Mouse (Mus musculus): ENCODE measurements at regions not wholly inside any gene's neighbourhood (a gene's known extent, or its start where the extent isn't known, plus 50 kb on each side); places are given as distances from the start of the nearest gene placed in this dataset.

DNA sequence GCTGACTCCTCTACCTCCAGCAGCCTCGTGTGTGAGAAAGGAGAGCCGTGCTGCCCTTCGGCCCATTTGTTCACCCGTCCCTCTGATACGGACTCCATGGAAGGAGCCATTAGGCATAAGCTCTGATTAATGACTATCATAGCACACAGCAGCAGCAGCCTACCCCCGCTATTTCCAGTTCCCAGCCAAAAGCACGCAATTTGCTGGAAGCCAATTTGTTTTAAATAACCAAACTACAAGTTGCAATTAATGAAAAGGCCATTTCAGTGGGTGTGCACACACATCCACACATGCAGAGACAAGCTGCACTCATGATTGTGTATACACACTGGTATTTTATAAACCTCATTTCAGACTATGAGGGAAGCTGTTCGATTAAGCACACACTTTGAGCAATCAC, 387.8 kb upstream of the Cdh4 start:
- ATAC-seq (replicated peaks; ENCODE audit: low FRiP score, poor library complexity, severe bottlenecking) = no peak

DNA sequence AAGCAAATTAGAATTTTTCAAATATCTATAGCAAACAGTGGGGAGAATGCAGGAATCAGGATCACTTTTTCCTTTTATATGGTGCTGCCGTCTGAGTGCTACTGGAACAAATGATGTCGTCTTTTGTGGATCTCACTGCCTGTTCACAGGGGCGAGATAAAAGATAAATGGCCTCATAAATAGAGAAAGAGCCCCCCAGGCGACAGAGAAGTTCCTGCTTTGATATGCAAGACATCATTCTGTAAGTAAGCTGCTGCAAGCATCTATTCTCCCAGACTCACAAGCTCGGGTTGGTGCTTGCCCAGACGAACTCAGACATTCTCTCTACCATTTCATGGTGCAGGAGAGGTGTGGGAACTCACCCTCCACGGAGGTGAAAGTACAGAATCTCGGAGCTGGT, 377.6 kb upstream of the Cdh4 start:
- ATAC-seq (replicated peaks; ENCODE audit: low FRiP score, poor library complexity, severe bottlenecking) = no peak

DNA sequence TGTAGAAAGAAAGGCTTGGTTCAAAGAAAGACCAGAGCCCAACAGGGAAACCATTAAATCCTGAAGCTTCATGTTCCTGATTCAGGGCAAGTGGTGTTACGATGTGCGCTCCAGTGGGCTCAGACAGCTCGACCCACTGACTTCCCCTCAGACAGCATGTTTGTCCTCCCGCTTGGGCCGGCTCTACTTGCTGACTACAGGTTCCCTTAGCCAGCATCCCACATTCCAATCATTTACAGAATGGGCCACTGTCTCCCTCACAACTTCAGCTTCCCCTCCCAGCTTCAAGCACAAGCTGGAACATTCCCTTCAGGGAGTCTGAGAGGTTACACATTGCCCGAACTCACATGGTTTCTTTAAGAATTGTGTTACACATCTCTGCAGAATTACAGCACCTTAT, 372.7 kb upstream of the Cdh4 start:
- no peak for ATAC-seq (replicated peaks; ENCODE audit: low FRiP score, poor library complexity, severe bottlenecking)

DNA sequence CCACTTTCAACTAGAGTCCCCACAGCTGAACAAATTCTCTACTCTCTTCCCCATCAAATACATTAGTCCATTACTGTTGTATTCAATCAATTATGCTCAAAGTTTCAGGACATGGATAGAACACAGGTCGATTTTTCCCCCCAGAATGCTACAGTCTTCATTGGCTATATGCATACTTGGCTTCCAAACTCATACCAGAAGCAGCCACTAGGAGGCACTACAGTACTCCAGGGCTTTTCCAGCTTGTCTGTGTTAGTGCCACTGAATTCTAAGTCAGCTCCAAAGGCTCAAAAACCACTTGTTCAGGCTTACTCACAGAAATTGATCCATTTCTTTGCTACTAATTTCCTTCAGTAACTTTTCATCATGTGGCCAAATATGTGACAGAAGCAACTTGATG, 371.9 kb upstream of the Cdh4 start:
- no peak for ATAC-seq (replicated peaks; ENCODE audit: low FRiP score, poor library complexity, severe bottlenecking)

DNA sequence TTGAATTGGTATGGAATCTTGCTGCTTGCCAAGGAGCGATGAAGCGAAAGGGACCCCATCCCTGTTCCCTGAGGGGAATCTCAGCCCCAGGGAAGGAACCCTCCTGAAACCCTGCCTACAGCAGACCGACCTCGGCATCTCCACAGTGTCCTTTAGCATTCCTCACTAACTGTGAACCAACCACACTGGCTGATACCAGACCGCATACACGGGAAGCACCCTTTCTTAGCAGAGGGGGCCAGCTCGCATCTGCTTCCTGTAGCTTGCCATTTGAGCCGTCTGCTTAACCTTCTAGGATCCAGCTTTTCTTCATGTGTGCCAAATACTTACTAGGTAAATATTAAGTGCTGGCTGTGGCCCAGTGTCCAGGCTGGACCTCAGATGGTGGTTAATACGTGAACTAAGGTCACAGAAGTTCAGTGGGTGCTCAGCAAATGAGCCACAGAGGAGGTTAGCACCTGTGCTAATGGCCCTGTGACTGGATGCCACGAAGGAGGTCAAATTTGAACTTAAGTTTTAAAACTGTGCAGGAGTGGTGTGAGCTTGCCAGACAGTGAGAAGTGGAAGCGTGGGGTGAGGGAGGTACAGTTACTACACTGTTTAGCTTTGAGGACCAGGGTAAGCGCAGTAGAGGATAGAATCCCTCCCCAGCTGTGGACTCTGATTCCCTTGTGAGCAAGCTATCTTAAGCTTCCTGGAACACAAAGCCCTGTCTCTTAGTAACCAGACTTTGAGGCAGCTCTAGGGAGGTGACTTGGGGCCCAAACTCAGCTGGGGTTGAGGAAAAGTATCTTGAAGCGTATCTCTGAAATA, 361.6 kb upstream of the Cdh4 start:
- no peak for ATAC-seq (replicated peaks; ENCODE audit: low FRiP score, poor library complexity, severe bottlenecking)

DNA sequence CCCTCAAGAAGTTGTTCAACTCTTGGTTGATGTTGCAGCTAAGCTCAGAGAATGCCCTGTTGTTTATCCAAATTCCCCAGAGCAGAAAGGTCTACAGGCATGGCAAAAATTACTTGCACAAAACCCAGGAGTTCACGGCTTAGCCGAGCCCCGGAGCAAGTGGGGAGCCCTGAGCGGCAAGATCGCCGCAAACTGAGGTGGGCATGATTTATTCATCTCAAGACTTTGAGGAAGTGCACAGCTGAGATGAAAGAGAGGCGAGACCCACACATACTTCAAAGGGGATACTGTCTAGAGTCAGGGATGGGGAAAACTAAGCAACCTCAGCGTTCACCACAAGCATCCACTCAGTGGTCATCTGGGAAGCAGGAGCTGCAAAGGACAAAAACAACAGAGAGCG, 355.3 kb upstream of the Cdh4 start:
- no peak for ATAC-seq (replicated peaks; ENCODE audit: low FRiP score, poor library complexity, severe bottlenecking)

DNA sequence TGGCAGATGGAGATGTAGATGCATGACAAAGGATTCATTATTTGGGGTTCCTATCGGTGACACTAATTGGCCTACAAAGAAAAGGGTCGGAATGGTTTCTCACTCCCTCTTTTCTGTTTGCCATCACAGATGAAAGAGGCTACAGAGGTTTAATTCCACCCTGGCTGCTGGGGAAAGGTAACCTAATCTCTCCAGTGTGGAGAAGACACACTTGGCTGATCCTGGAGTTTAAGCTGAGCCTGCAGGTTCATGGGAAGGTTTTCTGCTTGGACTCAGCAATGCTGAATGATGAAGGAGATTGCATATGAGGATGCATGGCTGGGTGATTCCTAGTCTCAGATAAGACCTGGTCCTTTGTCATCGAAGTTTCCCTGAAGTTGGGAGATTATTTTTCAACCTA, 350.8 kb upstream of the Cdh4 start:
- ATAC-seq (replicated peaks; ENCODE audit: low FRiP score, poor library complexity, severe bottlenecking) = no peak

DNA sequence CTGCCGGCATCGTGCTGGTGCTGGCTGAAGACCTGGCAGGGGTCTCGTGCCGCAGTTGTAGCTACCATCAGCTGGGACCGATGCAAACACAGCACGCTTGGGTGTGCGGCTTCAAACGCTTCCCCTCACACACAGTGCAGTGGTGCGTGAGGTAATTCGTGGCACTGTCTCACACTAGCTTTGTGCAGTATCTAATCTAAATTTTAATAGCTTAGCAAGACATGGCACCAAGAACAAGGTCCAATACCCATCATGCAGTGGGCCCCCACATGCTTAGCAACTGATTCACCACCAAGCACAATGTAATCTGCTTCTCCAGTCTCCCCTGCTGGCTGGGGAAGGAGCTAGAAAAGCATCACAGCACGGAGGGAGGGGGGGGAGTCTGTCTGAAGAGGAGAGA, 348.2 kb upstream of the Cdh4 start:
- no peak for ATAC-seq (replicated peaks; ENCODE audit: low FRiP score, poor library complexity, severe bottlenecking)

DNA sequence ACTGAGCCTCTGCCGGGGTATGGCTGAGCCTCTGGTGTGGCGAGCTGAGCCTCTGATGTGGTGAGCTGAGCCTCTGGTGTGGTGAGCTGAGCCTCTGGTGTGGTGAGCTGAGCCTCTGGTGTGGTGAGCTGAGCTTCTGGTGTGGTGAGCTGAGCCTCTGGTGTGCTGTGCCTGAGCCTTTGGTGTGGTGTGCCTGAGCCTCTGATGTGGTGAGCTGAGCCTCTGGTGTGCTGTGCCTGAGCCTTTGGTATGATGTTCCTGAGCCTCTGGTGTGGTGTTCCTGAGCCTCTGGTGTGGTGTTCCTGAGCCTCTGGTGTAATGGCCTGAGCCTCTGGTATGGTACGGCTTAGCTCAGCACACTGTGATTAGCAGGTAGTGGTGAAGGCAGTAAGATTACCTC, 346.2 kb upstream of the Cdh4 start:
- no peak for ATAC-seq (replicated peaks; ENCODE audit: low FRiP score, poor library complexity, severe bottlenecking)

DNA sequence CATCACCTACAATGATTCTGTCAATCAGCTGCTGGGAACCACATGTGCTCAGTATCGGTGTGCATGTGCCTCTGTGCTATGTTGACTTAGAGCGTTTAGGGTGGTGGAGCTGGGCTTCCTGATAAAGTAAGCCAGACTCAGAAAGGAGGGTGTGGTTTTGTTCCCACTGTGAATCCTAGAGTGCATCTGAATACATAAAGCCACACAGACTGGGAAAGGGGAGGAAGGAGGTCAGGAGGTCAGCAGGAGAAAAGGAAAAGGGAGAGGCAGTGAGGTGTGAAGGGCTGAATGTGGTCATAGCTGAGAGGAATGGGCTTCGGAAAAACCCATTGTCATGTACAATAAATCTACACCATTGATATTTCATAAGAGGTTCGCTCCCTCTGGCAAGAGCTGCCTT, 345.4 kb upstream of the Cdh4 start:
- ATAC-seq (replicated peaks; ENCODE audit: low FRiP score, poor library complexity, severe bottlenecking) = no peak

DNA sequence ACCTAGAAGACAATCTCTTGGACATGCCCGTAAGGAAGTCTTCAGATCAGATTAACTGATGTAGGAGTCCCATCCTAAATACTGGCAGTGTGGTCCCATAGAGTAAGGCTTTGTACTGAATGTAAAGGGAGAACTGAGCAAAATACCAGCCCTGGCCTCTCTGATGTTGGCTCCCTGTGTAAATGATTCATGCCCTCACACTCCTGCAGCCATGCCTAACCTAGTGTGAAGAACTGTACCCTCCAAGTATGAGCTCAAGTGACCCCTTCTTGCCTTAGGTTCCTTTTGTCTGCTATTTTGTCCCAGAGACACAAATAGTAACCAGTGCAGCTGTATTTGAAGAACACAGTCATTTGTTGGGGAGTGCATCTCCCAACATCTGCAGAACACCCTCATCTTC, 342.4 kb upstream of the Cdh4 start:
- ATAC-seq (replicated peaks; ENCODE audit: low FRiP score, poor library complexity, severe bottlenecking) = no peak

DNA sequence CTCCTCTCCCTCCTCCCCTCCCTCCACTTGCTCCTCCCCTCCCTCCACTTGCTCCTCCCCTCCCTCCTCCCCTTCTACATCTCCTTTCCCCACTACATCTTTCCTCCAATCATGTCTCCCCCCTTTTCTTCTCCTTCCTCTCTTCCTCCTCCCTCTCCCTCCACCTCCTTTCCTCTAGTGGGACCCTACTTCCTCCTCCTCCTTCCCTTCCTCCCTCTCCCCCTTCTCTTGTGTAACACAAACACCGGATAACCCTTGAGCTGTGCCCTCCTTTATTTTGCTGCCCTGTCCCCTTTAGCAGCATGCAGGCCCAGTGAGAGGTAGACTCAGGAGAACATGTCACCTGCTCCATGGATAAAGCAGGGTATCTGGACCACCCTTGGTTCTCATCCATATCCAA, 339.1 kb upstream of the Cdh4 start:
- ATAC-seq (replicated peaks; ENCODE audit: low FRiP score, poor library complexity, severe bottlenecking) = no peak

DNA sequence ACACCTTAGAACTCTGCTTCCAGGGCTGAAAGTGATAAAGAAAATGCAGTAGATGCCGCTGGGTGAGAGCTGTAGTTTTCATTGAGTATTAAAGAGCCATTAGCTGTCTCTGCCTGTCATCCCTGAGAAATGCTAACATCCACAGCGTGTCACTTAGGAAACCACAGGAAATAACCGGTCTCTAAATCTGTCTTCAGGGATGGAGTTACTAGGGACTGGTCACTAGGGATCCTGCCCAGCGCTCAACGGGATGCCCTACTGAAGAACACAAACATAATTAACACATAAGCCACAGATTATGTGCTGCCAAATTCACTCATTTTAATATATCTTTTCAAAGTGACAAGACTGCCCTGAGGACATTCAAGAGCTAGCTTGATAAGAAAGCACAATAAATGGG, 329.3 kb upstream of the Cdh4 start:
- no peak for ATAC-seq (replicated peaks; ENCODE audit: low FRiP score, poor library complexity, severe bottlenecking)

DNA sequence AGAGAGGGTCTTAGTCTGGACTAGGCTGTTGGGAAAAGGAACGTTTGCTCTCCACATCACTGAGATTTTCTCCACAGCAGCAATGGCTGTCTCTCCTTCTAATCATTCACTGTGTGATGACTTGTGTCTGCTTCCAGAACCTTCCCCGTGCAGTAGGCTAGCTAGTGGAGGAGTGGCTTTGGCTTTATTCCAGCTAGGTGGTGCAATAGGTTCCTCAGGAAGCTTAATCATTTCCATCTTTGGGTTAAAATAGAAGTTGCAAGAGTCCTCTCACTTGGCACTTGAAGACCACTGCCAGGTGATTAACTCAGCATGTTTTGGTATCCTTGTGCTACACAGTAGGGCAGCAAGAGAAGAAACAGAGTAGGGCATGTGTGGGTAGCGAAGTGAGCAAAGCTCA, 314.2 kb upstream of the Cdh4 start:
- ATAC-seq (replicated peaks; ENCODE audit: low FRiP score, poor library complexity, severe bottlenecking) = no peak

DNA sequence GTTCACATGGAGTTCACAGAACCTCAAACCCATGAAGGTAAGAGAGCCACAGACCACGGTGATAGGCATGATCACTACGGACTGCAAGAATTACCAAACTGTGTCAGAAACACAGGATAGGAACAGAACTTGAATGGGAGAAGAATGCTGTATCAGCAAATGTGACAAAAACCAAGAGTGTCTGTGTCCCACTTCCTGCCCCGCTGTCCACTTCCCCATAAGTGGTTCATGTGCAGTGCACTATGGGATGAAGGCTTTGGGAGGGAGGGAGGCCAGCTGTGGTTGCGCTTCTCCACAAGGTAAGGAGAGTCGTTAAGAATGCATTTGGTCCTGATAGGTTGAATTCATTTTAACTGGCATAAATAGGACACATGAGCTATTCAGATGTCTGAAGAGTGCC, 313.8 kb upstream of the Cdh4 start:
- ATAC-seq (replicated peaks; ENCODE audit: low FRiP score, poor library complexity, severe bottlenecking) = no peak

DNA sequence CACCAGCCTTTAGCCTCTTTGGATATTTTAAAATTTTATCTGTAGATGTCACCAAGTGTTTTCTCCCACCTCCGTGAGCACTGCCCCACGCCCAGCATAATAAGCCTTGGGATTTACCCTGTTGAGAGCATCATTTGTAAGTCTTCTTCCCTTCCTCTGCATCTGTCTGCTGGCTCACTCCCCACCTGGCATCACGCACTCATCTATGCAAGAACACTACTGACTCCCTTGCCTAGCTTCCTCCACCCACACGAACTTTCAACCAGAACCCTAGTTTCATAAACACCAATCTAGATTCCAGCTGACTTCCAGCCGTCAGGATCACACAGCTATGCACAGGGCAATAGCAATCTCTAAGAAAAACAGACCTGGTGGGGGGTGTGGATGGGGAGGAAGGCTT, 311.2 kb upstream of the Cdh4 start:
- ATAC-seq (replicated peaks; ENCODE audit: low FRiP score, poor library complexity, severe bottlenecking) = no peak

DNA sequence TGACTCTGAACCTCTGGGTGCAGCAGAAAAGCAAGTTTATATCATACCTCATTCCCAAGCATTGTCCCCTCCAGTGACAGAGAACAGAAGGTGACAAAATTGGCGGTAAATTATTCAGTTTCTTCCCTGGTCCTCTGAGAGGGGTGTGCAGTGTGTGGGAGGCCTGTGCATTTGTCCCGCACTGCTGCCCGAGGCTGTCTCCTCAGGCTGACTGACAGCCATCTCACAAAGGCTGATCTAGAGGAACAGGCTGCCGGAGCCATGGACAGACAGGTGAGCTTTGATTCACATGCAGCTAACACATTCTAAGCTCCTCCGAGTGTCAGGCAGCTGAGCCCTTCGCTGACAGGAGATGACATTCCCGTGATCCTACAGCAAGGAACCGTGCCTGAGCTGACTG, 299.9 kb upstream of the Cdh4 start:
- no peak for ATAC-seq (replicated peaks; ENCODE audit: low FRiP score, poor library complexity, severe bottlenecking)

DNA sequence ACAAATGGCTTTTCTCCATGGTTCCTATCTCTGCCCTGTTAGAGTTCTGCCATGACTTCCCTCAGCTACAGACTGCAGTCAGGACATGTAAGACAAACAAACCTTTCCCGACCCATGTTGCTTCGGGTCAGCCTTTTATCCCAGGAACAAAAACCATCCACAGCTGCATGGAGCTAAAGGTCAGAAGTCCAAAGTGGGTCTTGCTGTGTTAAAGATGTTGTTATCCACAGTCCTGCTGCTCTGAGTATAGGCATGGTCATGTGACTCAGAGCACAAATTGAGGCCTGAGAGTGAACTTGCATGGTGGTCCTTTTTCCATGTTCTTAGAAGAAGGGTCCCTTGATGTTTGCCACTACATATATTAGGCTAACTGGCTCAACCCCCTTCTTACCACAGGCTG, 296.5 kb upstream of the Cdh4 start:
- no peak for ATAC-seq (replicated peaks; ENCODE audit: low FRiP score, poor library complexity, severe bottlenecking)

DNA sequence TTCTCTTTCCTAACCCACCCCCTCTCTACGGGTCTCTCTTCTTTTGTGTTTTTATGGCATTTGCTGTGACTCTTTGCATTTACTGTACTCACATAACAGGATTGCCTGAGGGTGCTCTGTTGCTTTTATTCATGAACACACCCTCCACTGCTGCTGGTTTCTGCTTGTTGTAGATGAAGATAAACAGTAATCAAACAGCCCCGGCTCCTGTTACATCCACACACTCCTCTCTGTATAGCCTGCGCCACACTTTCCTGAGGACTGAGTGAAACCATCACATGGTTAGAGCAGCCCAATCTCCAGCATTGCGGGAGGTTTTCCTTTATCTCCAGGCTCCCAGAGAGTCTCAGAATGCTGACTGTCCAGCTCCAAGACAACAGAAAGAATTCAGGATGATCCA, 296.0 kb upstream of the Cdh4 start:
- no peak for ATAC-seq (replicated peaks; ENCODE audit: low FRiP score, poor library complexity, severe bottlenecking)

DNA sequence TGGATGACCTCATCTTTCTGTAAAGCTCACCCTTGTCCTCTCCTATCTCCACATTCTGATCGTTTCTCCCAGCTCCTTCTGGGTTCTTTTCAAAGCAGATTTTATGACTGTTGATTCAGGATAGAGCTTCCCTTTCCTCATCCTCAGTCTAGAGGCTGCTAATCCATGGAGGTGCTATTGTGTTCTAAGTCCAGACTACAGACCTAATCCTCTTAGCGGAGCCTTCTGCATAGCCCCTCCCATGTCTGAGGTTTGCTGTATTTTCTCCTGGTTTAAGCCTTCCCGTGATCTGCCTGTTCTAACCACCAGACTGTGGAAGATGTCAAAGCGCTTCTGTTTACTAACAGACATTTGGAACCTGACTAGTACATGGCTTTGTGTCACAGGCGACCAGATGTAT, 294.0 kb upstream of the Cdh4 start:
- ATAC-seq (replicated peaks; ENCODE audit: low FRiP score, poor library complexity, severe bottlenecking) = no peak

DNA sequence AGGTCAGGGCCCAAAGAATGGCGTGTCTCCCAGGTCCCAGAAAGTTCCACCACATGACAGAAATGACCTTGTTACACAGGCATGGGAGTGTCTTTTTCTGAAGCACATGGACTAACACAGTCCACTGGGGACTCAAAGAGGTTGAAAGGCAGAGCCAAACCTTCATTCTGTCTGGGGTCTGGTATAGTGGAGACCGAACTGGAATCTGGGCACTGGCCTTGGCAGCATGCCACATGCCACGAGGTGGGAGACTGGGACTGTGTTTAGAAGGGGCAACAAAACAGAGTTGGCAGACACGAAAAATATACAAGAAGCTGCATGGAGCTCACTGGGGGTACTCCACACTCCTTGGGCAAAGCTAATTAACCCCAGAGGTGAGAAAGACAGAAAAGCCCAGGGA, 293.6 kb upstream of the Cdh4 start:
- ATAC-seq (replicated peaks; ENCODE audit: low FRiP score, poor library complexity, severe bottlenecking) = no peak

DNA sequence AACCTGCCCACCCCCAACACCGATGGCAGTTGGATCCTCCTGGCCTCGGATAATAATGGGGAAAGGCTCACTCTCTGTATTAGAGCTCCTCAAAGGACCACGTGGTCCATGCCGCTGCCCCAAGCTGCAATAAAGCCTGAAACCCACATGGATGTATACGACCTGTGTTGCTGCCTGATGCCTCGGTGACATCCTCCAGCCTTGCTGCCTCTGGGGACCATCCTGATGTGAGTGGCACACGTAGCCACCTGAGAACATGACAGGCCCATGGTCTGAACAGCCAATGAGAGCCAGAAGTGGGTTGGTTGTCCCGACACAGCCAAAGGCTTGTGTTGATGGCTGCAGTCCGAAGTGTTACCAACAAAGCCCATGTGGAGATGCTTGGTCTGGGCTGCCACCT, 283.4 kb upstream of the Cdh4 start:
- no peak for ATAC-seq (replicated peaks; ENCODE audit: low FRiP score, poor library complexity, severe bottlenecking)

Data from erythroid progenitor cell, adult 5-6 weeks (primary cell).